Mouse (Mus musculus): ENCODE results near the gene Nsmce3. TPM values are rescaled to one million over a fixed set of nuclear protein-coding genes. Genes with fewer than 3 reads are reported as not detected.

The Nsmce3 gene
- polyA plus RNA-seq, 1 experiment from 2014 or later, result 6.4 TPM

DNA sequence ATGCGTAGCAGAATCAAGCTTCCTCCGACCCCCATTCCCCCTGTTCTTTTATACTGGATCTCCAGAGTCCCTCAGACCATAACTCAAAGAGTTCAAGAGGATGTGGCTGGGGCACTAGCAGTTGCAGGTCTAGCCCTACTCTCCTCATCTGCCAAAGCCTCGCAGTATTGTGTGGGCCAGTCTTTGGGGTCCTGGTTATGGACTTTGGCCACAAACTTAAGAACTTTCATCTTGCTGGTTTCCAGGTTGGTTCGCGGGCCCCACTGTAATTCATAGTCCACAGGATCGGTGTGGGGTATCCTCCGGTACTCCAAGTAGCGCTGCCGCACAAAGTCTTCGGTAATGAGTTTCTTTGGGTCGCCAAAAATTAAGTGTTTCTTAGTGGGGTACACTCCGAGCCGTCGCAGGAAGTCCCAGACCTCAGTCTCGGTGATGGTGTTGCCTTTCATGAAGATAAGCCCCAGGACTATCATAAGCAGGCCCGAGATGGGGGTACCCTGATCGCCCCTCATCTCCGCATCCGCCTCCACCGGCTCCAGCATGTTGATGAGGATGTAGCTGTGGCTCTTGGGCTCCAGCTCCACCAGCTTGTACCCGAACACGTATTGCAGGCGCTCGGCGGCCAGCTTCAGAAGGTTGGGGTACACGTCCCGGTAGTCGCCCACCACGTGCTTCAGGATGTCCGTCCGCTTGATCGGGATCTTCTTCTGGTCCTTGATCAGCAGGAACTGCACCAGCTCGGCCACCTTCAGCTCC lies 632 bp downstream of the Nsmce3 start:
- ATAC-seq, result peak; percentile 56; the same call in 1 of the 2 replicates
- H3K4me1 ChIP-seq (replicated peaks; ENCODE audit: control insufficient read depth, insufficient read depth, low read length), result 0 out of 2 replicates have a peak, but pooled peaks cover 3% of the 10 kb centered on the region
- H3K27me3 ChIP-seq (replicated peaks; ENCODE audit: control insufficient read depth, insufficient read depth, low read length), result no peaks in the 10 kb centered on the region
- H3K9ac ChIP-seq (ENCODE audit: low read depth, low read length), result peak overlapping the region; percentile 92
- H3K4me3 ChIP-seq (ENCODE audit: low read depth, low read length), result peak overlapping the region; percentile 92
- peak overlapping the region; percentile 96 for H3K27ac ChIP-seq (ENCODE audit: low read depth, low read length)
- 2% methylated on average over 33 of the region's 33 CpGs for WGBS
- no peaks in the 10 kb centered on the region for H3K9me3 ChIP-seq (ENCODE audit: control insufficient read depth)
- TF ChIP-seq CTCF (IDR thresholded peaks at IDR 0.05; ENCODE audit: low read depth), result no peak
- H3K4me2 ChIP-seq (replicated peaks; ENCODE audit: low read depth), result peak overlapping the region; percentile 74
- H3K36me3 ChIP-seq (ENCODE audit: control insufficient read depth, insufficient read depth), result no peaks in the 10 kb centered on the region

- 0 out of 2 replicates have a peak, but pooled peaks cover 3% of the 10 kb centered on the region for H3K4me1 ChIP-seq (replicated peaks; ENCODE audit: control insufficient read depth, insufficient read depth, low read length)
- no peaks in the 10 kb centered on the region for H3K27me3 ChIP-seq (replicated peaks; ENCODE audit: control insufficient read depth, insufficient read depth, low read length)
- no peak overlapping the region for H3K4me2 ChIP-seq (replicated peaks; ENCODE audit: low read depth)
- no peaks in the 10 kb centered on the region for H3K9me3 ChIP-seq (ENCODE audit: control insufficient read depth)
- H3K27ac ChIP-seq (ENCODE audit: low read depth, low read length), result no peak overlapping the region
- H3K9ac ChIP-seq (ENCODE audit: low read depth, low read length), result no peak overlapping the region
- TF ChIP-seq CTCF (IDR thresholded peaks at IDR 0.05; ENCODE audit: low read depth), result no peak
- ATAC-seq, result no peak
- WGBS, result 83% methylated on average over 6 of the region's 6 CpGs
- H3K36me3 ChIP-seq (ENCODE audit: control insufficient read depth, insufficient read depth), result no peaks in the 10 kb centered on the region
- H3K4me3 ChIP-seq (ENCODE audit: low read depth, low read length), result no peak overlapping the region
Observed at GRCm38 (mm10) chr7:64869549-64870065, 3.2 kb downstream of the Nsmce3 start.

- Histone ChIP-seq H3K9me3 (ENCODE audit: control insufficient read depth) (no peaks in the 10 kb centered on the region), H3K4me3 (ENCODE audit: low read depth, low read length) (no peak overlapping the region), H3K27ac (ENCODE audit: low read depth, low read length) (no peak overlapping the region), H3K27me3 (replicated peaks; ENCODE audit: control insufficient read depth, insufficient read depth, low read length) (no peaks in the 10 kb centered on the region), H3K4me1 (replicated peaks; ENCODE audit: control insufficient read depth, insufficient read depth, low read length) (no peaks in the 10 kb centered on the region), H3K4me2 (replicated peaks; ENCODE audit: low read depth) (no peak overlapping the region), H3K9ac (ENCODE audit: low read depth, low read length) (no peak overlapping the region), H3K36me3 (ENCODE audit: control insufficient read depth, insufficient read depth) (no peaks in the 10 kb centered on the region)
- no peak for TF ChIP-seq CTCF (IDR thresholded peaks at IDR 0.05; ENCODE audit: low read depth)
- whole genome bisulfite sequencing, result 80% methylated on average over 3 of the region's 3 CpGs
- no peak for ATAC-seq
Observed at GRCm38 (mm10) chr7:64863538-64863937, 9.3 kb downstream of the Nsmce3 start.

GRCm38 (mm10) chr7:64862978-64863377 lies 9.8 kb downstream of the Nsmce3 start:
- TF ChIP-seq CTCF (IDR thresholded peaks at IDR 0.05; ENCODE audit: low read depth), result no peak
- 83% methylated on average over 3 of the region's 3 CpGs for WGBS
- Histone ChIP-seq H3K27me3 (replicated peaks; ENCODE audit: control insufficient read depth, insufficient read depth, low read length) (no peaks in the 10 kb centered on the region), H3K4me2 (replicated peaks; ENCODE audit: low read depth) (no peak overlapping the region), H3K9me3 (ENCODE audit: control insufficient read depth) (no peaks in the 10 kb centered on the region), H3K27ac (ENCODE audit: low read depth, low read length) (no peak overlapping the region), H3K4me1 (replicated peaks; ENCODE audit: control insufficient read depth, insufficient read depth, low read length) (no peaks in the 10 kb centered on the region), H3K9ac (ENCODE audit: low read depth, low read length) (no peak overlapping the region), H3K36me3 (ENCODE audit: control insufficient read depth, insufficient read depth) (no peaks in the 10 kb centered on the region), H3K4me3 (ENCODE audit: low read depth, low read length) (no peak overlapping the region)
- ATAC-seq, result no peak

GRCm38 (mm10) chr7:64856526-64857082 lies 16.2 kb downstream of the Nsmce3 start:
- no peaks in the 10 kb centered on the region for H3K9me3 ChIP-seq (ENCODE audit: control insufficient read depth)
- H3K9ac ChIP-seq (ENCODE audit: low read depth, low read length), result no peak overlapping the region
- H3K4me2 ChIP-seq (replicated peaks; ENCODE audit: low read depth), result no peak overlapping the region
- no peak for ATAC-seq
- H3K27me3 ChIP-seq (replicated peaks; ENCODE audit: control insufficient read depth, insufficient read depth, low read length), result no peaks in the 10 kb centered on the region
- 78% methylated on average over 12 of the region's 12 CpGs for WGBS
- no peak for TF ChIP-seq CTCF (IDR thresholded peaks at IDR 0.05; ENCODE audit: low read depth)
- no peaks in the 10 kb centered on the region for H3K4me1 ChIP-seq (replicated peaks; ENCODE audit: control insufficient read depth, insufficient read depth, low read length)
- H3K4me3 ChIP-seq (ENCODE audit: low read depth, low read length), result no peak overlapping the region
- H3K27ac ChIP-seq (ENCODE audit: low read depth, low read length), result no peak overlapping the region
- H3K36me3 ChIP-seq (ENCODE audit: control insufficient read depth, insufficient read depth), result no peaks in the 10 kb centered on the region

- H3K4me1 ChIP-seq (replicated peaks; ENCODE audit: control insufficient read depth, insufficient read depth, low read length), result no peaks in the 10 kb centered on the region
- no peak overlapping the region for H3K4me2 ChIP-seq (replicated peaks; ENCODE audit: low read depth)
- H3K9ac ChIP-seq (ENCODE audit: low read depth, low read length), result no peak overlapping the region
- no peak for TF ChIP-seq CTCF (IDR thresholded peaks at IDR 0.05; ENCODE audit: low read depth)
- WGBS, result 58% methylated on average over 15 of the region's 15 CpGs
- H3K9me3 ChIP-seq (ENCODE audit: control insufficient read depth), result no peaks in the 10 kb centered on the region
- H3K36me3 ChIP-seq (ENCODE audit: control insufficient read depth, insufficient read depth), result no peaks in the 10 kb centered on the region
- no peak for ATAC-seq
- H3K27me3 ChIP-seq (replicated peaks; ENCODE audit: control insufficient read depth, insufficient read depth, low read length), result no peaks in the 10 kb centered on the region
- H3K4me3 ChIP-seq (ENCODE audit: low read depth, low read length), result no peak overlapping the region
- H3K27ac ChIP-seq (ENCODE audit: low read depth, low read length), result no peak overlapping the region
Observed at GRCm38 (mm10) chr7:64855976-64856375, 16.8 kb downstream of the Nsmce3 start.

All from intestine, postnatal 0 days (tissue).